Mouse (Mus musculus) gastrocnemius, postnatal 36 days (tissue): Measurements from ENCODE around the gene BC107364. TPM values are rescaled to one million over a fixed set of nuclear protein-coding genes. Genes with fewer than 3 reads are reported as not detected.
"Not testable (repeated sequence)": the region's sequence is repeated elsewhere in the genome, so short reads cannot be mapped to it uniquely, and the experiment has no call there.

Experiments used
- DNase-seq, 2 experiments: peaks; one replicate each; pipeline ENCODE4 v3.0.0; 2022
- intact Hi-C: fragments of 180-260 bp; cut with DNase I; formaldehyde crosslinking; loops from one replicate; pipeline ENCODE4 v1.15.1; 2025
- long read RNA-seq, 2 experiments: library from polyadenylated mRNA; stranded (forward); transcript quantifications; one replicate each; pipeline ENCODE4 v2.0.0; 2021
- total RNA-seq, 2 experiments: library from RNA; stranded (reverse); gene quantifications; 2 replicates each; pipeline ENCODE4 v1.2.3; 2021

The BC107364 gene
- total RNA-seq, result not detected
- long read RNA-seq, experiment 1, result 0 reads
- long read RNA-seq, experiment 2, result 0 reads

GRCm38 (mm10) chr3:96452262-96452661 is at the start of gene BC107364:
BC107364 (minus strand) TSS chr3:96452306.
- DNase-seq, intact Hi-C loops: not testable (repeated sequence)

GRCm38 (mm10) chr3:96501391-96502115 is 49.4 kb upstream of the BC107364 start:
- intact Hi-C loops, result no loop called here
- DNase-seq, result peak; percentile 79 to 84

- intact Hi-C loops, result no loop called here
- peak; percentile 81 to 85 for DNase-seq
These were observed 48.7 kb upstream of the BC107364 start for GRCm38 (mm10) chr3:96500691-96501265.

- peak; percentile 85 to 93 for DNase-seq
- intact Hi-C loops, result no loop called here
These were observed 48.1 kb upstream of the BC107364 start for GRCm38 (mm10) chr3:96500289-96500621.

GRCm38 (mm10) chr3:96499481-96500288 is 47.6 kb upstream of the BC107364 start:
- intact Hi-C loops, result loop anchor here (5.0 kb wide), 1 partner anchor 33 kb away; no protein-coding TSS in a partner anchor
- DNase-seq, result peak; percentile 55 to 72

GRCm38 (mm10) chr3:96498476-96499245 is 46.6 kb upstream of the BC107364 start:
- intact Hi-C loops, result loop anchor here (5.0 kb wide), 1 partner anchor 34 kb away; no protein-coding TSS in a partner anchor
- DNase-seq, result no peak

GRCm38 (mm10) chr3:96497451-96498028 is 45.4 kb upstream of the BC107364 start:
- peak; percentile 51 to 75 for DNase-seq
- intact Hi-C loops, result loop anchor here (5.0 kb wide), 1 partner anchor 35 kb away; no protein-coding TSS in a partner anchor

- intact Hi-C loops, result loop anchor here (5.0 kb wide), 1 partner anchor 36 kb away; no protein-coding TSS in a partner anchor
- DNase-seq, result not testable (repeated sequence)
These were observed 44.6 kb upstream of the BC107364 start for GRCm38 (mm10) chr3:96496620-96497275.

GRCm38 (mm10) chr3:96496216-96496615 is 44.1 kb upstream of the BC107364 start:
- intact Hi-C loops, result loop anchor here (5.0 kb wide), 1 partner anchor 36 kb away; no protein-coding TSS in a partner anchor
- no peak for DNase-seq

GRCm38 (mm10) chr3:96495490-96496210 is 43.5 kb upstream of the BC107364 start:
- intact Hi-C loops, result loop anchor here (5.0 kb wide), 1 partner anchor 37 kb away; no protein-coding TSS in a partner anchor
- no peak for DNase-seq

- intact Hi-C loops, result loop anchor here (5.0 kb wide), 1 partner anchor 37 kb away; no protein-coding TSS in a partner anchor
These were observed 42.8 kb upstream of the BC107364 start for GRCm38 (mm10) chr3:96494912-96495311.

GRCm38 (mm10) chr3:96494456-96494855 is 42.4 kb upstream of the BC107364 start:
- DNase-seq, intact Hi-C loops: not testable (repeated sequence)

More at GRCm38 (mm10) chr3:96494912-96495311, 42.8 kb upstream of the BC107364 start:
- DNase-seq, result no peak

- intact Hi-C loops, DNase-seq: not testable (repeated sequence)
These were observed 37.5 kb upstream of the BC107364 start for GRCm38 (mm10) chr3:96489636-96490035.

GRCm38 (mm10) chr3:96488907-96489629 is 37.0 kb upstream of the BC107364 start:
- intact Hi-C loops, DNase-seq: not testable (repeated sequence)

- DNase-seq, intact Hi-C loops: not testable (repeated sequence)
These were observed 36.3 kb upstream of the BC107364 start for GRCm38 (mm10) chr3:96488290-96488906.

GRCm38 (mm10) chr3:96487596-96488289 is 35.6 kb upstream of the BC107364 start:
- intact Hi-C loops, result no loop called here
- no peak for DNase-seq
